Mouse (Mus musculus) kidney, embryonic 15.5 days (tissue): ENCODE data around the gene Slc25a33. TPM values are rescaled to one million over a fixed set of nuclear protein-coding genes. Genes with fewer than 3 reads are reported as not detected.

ENCODE experiments used
- ATAC-seq: fragments of 200-750 bp; cut with Nextera tagmentation; replicated peaks from 2 replicates; pipeline ENCODE4 v1.8.0; 2017; ENCODE audit warnings: moderate TSS enrichment; ENCODE audit not compliant: low FRiP score
- H3K27ac ChIP-seq: fragments of 300-500 bp; sonication (generic); 2 replicates; pipeline ENCODE4 v1.5.1; 2015; ENCODE audit warnings: mild to moderate bottlenecking, inconsistent platforms
- H3K27me3 ChIP-seq: fragments of 300-500 bp; sonication (generic); 2 replicates; pipeline ENCODE4 v1.6.1; 2015; ENCODE audit warnings: inconsistent platforms
- H3K36me3 ChIP-seq: fragments of 300-500 bp; sonication (generic); 2 replicates; pipeline ENCODE4 v1.6.1; 2015; ENCODE audit warnings: inconsistent platforms
- H3K4me1 ChIP-seq: fragments of 300-500 bp; sonication (generic); 2 replicates; pipeline ENCODE4 v1.6.1; 2015; ENCODE audit warnings: inconsistent platforms
- H3K4me2 ChIP-seq: fragments of 300-500 bp; sonication (generic); 2 replicates; pipeline ENCODE4 v1.6.1; 2015; ENCODE audit warnings: moderate library complexity, mild to moderate bottlenecking, inconsistent platforms
- H3K4me3 ChIP-seq: fragments of 300-500 bp; sonication (generic); replicated peaks from 2 replicates; pipeline ENCODE4 v1.5.1; 2015; ENCODE audit warnings: mild to moderate bottlenecking, inconsistent platforms
- H3K9ac ChIP-seq: fragments of 300-500 bp; sonication (generic); 2 replicates; pipeline ENCODE4 v1.6.1; 2015; ENCODE audit warnings: mild to moderate bottlenecking, inconsistent platforms
- H3K9me3 ChIP-seq: fragments of 300-500 bp; sonication (generic); replicated peaks from 2 replicates; pipeline ENCODE4 v1.6.1; 2016; ENCODE audit warnings: inconsistent platforms
- WGBS: fragments of 180-500 bp; shearing (Covaris S2); methylation state at CpG from one replicate; pipeline ENCODE4 v1.1.7; 2015; ENCODE audit warnings: mixed read lengths; 5-methylcytosine and 5-hydroxymethylcytosine counted together
- polyA plus RNA-seq: library from polyadenylated mRNA; unstranded; fragments of >200 nt; fragmentation: Nextera tagmentation; extraction: Ambion mirVana; gene quantifications from 2 replicates; pipeline ENCODE4 v1.2.1, GENCODE M21; 2015

The Slc25a33 gene
- polyA plus RNA-seq, 1 experiment from 2014 or later: 14.2 TPM

- no peak overlapping the region for H3K9ac ChIP-seq
- ATAC-seq: no peak
- WGBS: 88% methylated on average over 24 of the region's 24 CpGs
Measured at GRCm38 (mm10) chr4:149722104-149723020, 51.7 kb downstream of the Slc25a33 start.

GRCm38 (mm10) chr4:149721163-149721562, 52.9 kb downstream of the Slc25a33 start:
- no peak for ATAC-seq
- H3K36me3 ChIP-seq: peaks cover 97% of the 10 kb centered on the region
- no peak overlapping the region for H3K4me2 ChIP-seq
- 60% methylated on average over 8 of the region's 8 CpGs for WGBS
- no peak overlapping the region for H3K9ac ChIP-seq
- H3K9me3 ChIP-seq: no peaks in the 10 kb centered on the region
- H3K27ac ChIP-seq: no peak overlapping the region
- H3K4me3 ChIP-seq: no peak overlapping the region
- no peaks in the 10 kb centered on the region; the same call in 1 of the 2 replicates for H3K4me1 ChIP-seq
- H3K27me3 ChIP-seq: no peaks in the 10 kb centered on the region

More at GRCm38 (mm10) chr4:149722104-149723020, 51.7 kb downstream of the Slc25a33 start:
- H3K27ac ChIP-seq: no peak overlapping the region
- no peak overlapping the region for H3K4me2 ChIP-seq
- no peaks in the 10 kb centered on the region for H3K27me3 ChIP-seq
- no peaks in the 10 kb centered on the region; the same call in 1 of the 2 replicates for H3K4me1 ChIP-seq
- H3K4me3 ChIP-seq: no peak overlapping the region
- peaks cover 97% of the 10 kb centered on the region for H3K36me3 ChIP-seq
- no peaks in the 10 kb centered on the region for H3K9me3 ChIP-seq

DNA sequence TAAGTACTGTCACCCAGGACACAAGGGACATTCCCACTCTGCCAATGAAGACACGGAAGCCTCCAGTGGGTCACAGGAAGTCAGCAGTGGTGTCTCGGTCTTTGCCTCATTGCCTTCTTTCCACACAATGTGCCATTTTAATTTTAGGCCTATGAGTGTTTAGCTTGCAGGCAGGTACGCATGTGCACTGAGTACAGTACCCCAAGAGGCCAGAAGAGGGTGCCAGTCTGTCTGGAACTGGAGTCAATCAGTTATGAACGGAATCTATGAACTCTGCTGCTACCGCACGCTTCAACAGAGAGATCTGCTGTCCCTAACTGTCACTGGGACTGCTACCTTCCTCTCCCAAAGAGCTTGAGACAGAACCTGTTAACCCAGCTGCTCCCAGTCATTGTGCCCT, 54.4 kb downstream of the Slc25a33 start:
- H3K36me3 ChIP-seq: peaks cover 97% of the 10 kb centered on the region
- no peak for ATAC-seq
- no peaks in the 10 kb centered on the region for H3K9me3 ChIP-seq
- H3K9ac ChIP-seq: no peak overlapping the region
- no peaks in the 10 kb centered on the region; the same call in 1 of the 2 replicates for H3K4me1 ChIP-seq
- H3K4me3 ChIP-seq: no peak overlapping the region
- H3K27me3 ChIP-seq: no peaks in the 10 kb centered on the region
- WGBS: 79% methylated on average over 6 of the region's 6 CpGs
- H3K4me2 ChIP-seq: no peak overlapping the region
- no peak overlapping the region for H3K27ac ChIP-seq

DNA sequence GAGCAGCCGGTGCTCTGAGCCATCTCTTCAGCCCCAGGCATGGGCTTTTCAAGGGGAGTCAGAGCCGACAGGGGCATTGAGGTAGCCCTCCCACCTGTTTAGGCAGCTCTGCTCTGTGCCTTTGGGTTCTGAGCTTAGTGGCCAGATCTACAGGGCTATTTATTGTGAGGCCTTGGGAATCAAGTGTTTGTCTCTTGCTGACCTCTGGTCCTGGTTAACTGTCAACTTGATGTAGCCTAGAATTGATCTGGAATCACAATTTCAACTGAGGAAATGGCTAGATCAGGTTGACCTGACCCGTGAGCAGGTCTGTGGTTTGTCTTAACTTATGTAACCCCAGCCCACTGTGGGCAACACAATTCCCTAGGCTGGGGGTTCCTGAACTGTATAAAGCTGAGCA, 59.5 kb downstream of the Slc25a33 start:
- H3K27me3 ChIP-seq: no peaks in the 10 kb centered on the region
- no peaks in the 10 kb centered on the region for H3K9me3 ChIP-seq
- ATAC-seq: no peak
- peaks cover 10% of the 10 kb centered on the region; the same call in 1 of the 2 replicates for H3K4me1 ChIP-seq
- peaks cover 50% of the 10 kb centered on the region for H3K36me3 ChIP-seq
- H3K9ac ChIP-seq: no peak overlapping the region
- WGBS: 90% methylated on average over 3 of the region's 3 CpGs
- H3K27ac ChIP-seq: no peak overlapping the region
- no peak overlapping the region for H3K4me3 ChIP-seq
- H3K4me2 ChIP-seq: no peak overlapping the region

DNA sequence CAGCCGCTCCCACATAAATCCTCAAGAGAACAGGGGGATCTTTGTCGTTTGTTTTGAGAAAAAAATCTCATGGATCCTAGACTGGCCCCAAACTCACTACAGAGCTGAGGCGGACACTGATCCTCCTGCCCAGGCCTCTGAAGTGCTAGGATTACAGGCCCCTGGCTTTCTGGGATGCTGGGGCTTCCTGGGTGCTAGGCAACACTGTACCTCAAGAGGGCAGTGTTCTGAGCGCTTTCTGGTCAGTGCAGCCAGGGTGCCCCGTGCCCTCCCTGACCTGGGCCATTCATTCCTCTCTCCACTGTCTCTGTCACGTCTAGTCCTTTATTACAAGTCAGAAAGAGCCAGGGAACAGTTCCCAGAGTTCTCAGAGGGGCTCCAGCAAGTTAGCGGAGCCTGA, 62.1 kb downstream of the Slc25a33 start:
- Histone ChIP-seq H3K9ac (no peak overlapping the region), H3K27ac (no peak overlapping the region), H3K9me3 (no peaks in the 10 kb centered on the region), H3K36me3 (peaks cover 24% of the 10 kb centered on the region), H3K4me2 (no peak overlapping the region), H3K27me3 (no peaks in the 10 kb centered on the region), H3K4me3 (no peak overlapping the region), H3K4me1 (peaks cover 10% of the 10 kb centered on the region; the same call in 1 of the 2 replicates)
- no peak; the same call in 1 of the 2 replicates for ATAC-seq
- 25% methylated on average over 7 of the region's 7 CpGs for WGBS

- peaks cover 10% of the 10 kb centered on the region; the same call in 1 of the 2 replicates for H3K4me1 ChIP-seq
- H3K9ac ChIP-seq: no peak overlapping the region
- peaks cover 20% of the 10 kb centered on the region for H3K36me3 ChIP-seq
- H3K27ac ChIP-seq: no peak overlapping the region
- H3K27me3 ChIP-seq: no peaks in the 10 kb centered on the region
- H3K4me2 ChIP-seq: no peak overlapping the region
- 84% methylated on average over 5 of the region's 5 CpGs for WGBS
- H3K9me3 ChIP-seq: no peaks in the 10 kb centered on the region
- no peak overlapping the region for H3K4me3 ChIP-seq
- ATAC-seq: 0 out of 2 replicates have a peak, but pooled peaks have one; percentile 19
Measured at GRCm38 (mm10) chr4:149711485-149711884, 62.6 kb downstream of the Slc25a33 start.

- 23% methylated on average over 5 of the region's 5 CpGs for WGBS
- Histone ChIP-seq H3K4me2 (no peak overlapping the region), H3K9me3 (no peaks in the 10 kb centered on the region), H3K4me3 (no peak overlapping the region), H3K27me3 (no peaks in the 10 kb centered on the region), H3K9ac (no peak overlapping the region), H3K4me1 (peaks cover 11% of the 10 kb centered on the region; the same call in 1 of the 2 replicates), H3K36me3 (peaks cover 10% of the 10 kb centered on the region), H3K27ac (no peak overlapping the region)
- ATAC-seq: peak; percentile 60
Measured at GRCm38 (mm10) chr4:149710510-149710909, 63.6 kb downstream of the Slc25a33 start.

- Histone ChIP-seq H3K27me3 (peaks cover 1% of the 10 kb centered on the region; the same call in 1 of the 2 replicates), H3K4me3 (no peak overlapping the region), H3K4me2 (no peak overlapping the region), H3K36me3 (no peaks in the 10 kb centered on the region), H3K4me1 (peaks cover 13% of the 10 kb centered on the region), H3K9ac (no peak overlapping the region), H3K9me3 (no peaks in the 10 kb centered on the region), H3K27ac (no peak overlapping the region)
- ATAC-seq: no peak
- WGBS: 92% methylated on average over 8 of the region's 8 CpGs
Measured at GRCm38 (mm10) chr4:149705941-149706340, 68.1 kb downstream of the Slc25a33 start.

DNA sequence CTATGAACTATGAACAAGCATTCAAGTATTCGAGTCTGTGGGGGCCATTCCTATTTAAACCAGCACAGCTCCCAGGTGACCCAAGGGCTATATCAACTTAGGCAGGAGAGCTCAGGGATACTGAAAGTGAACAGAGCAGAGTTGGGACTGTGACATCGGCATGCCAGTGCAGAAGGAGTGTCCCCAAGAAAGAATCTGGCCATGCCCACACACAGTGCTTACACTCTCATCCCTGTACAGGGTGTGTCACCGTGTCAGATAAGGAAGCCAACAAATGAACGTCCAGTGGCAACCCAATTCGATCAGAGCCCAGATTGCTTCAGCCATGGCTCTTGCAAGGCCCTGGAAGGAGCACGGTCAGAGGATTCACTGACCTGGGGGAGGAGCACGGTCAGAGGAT, 68.8 kb downstream of the Slc25a33 start:
- H3K27me3 ChIP-seq: peaks cover 7% of the 10 kb centered on the region; the same call in 1 of the 2 replicates
- H3K4me3 ChIP-seq: no peak overlapping the region
- 42% methylated on average over 7 of the region's 7 CpGs for WGBS
- H3K9me3 ChIP-seq: no peaks in the 10 kb centered on the region
- H3K9ac ChIP-seq: no peak overlapping the region
- H3K4me1 ChIP-seq: peaks cover 13% of the 10 kb centered on the region
- H3K4me2 ChIP-seq: no peak overlapping the region
- no peaks in the 10 kb centered on the region for H3K36me3 ChIP-seq
- ATAC-seq: no peak
- no peak overlapping the region for H3K27ac ChIP-seq

- no peak for ATAC-seq
- WGBS: 39% methylated on average over 19 of the region's 19 CpGs
Measured at GRCm38 (mm10) chr4:149702210-149702979, 71.7 kb downstream of the Slc25a33 start, which contains the start of gene Pik3cd. TSS of gene Pik3cd (minus strand) at chr4:149702571.

DNA sequence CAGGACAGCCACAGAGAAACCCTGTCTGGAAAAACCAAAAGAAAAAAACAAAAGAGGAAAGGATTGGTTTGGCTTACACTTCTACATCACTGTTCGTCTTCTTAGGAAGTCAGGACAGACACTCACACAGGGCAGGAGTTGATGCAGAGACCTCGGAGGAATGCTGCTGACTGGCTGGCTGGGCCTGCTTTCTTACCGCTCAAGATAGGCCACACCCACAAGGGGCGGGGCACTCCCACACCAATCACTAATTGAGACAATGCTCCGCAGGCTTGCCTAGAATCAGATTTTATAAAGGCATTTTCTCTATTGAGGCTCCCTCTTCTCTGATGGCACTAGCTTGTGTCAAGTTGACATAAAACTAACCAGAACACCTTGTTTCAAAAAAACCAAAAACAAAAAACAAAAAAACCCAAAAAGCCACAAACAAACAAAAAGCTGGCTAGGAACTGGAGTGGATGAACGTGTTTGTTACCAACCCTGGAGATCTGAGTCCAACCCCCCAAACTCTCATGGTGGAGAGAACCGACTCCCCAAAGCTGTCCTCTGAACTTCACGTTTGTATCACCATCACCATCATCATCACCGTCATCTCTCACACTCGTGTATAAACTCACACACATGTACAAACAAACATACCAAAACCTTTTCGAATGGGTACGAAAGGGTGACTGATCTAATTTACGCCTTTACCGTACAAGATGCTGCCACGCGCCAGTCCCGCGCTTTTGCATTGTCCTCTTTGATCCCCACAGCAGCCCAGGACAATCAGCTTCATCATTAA, 72.5 kb downstream of the Slc25a33 start:
- Histone ChIP-seq H3K4me2 (no peak overlapping the region), H3K4me3 (no peak overlapping the region), H3K27ac (no peak overlapping the region), H3K9ac (no peak overlapping the region), H3K36me3 (no peaks in the 10 kb centered on the region), H3K9me3 (no peaks in the 10 kb centered on the region), H3K27me3 (peaks cover 17% of the 10 kb centered on the region), H3K4me1 (peaks cover 35% of the 10 kb centered on the region)
- ATAC-seq: no peak
- 64% methylated on average over 18 of the region's 18 CpGs for WGBS

More at GRCm38 (mm10) chr4:149702210-149702979, 71.7 kb downstream of the Slc25a33 start, which contains the start of gene Pik3cd:
- Histone ChIP-seq H3K27me3 (peaks cover 17% of the 10 kb centered on the region), H3K27ac (no peak within 1 kb of the TSS), H3K4me3 (no peak within 1 kb of the TSS), H3K36me3 (no peaks in the 10 kb centered on the region), H3K4me2 (0 out of 2 replicates have a peak within 1 kb of the TSS, but pooled peaks have one; percentile 0), H3K9me3 (no peaks in the 10 kb centered on the region), H3K4me1 (peaks cover 27% of the 10 kb centered on the region), H3K9ac (no peak within 1 kb of the TSS)
